Mouse (Mus musculus) CH12.LX (cell line): ENCODE measurements around the gene Lpin2. TPM values are rescaled to one million over a fixed set of nuclear protein-coding genes. Genes with fewer than 3 reads are reported as not detected.

Source experiments
- DNase-seq: peaks from one replicate; pipeline ENCODE4 v3.0.0-alpha.2; 2013; ENCODE audit errors: extremely low read depth
- H3K27ac ChIP-seq: 2 replicates; pipeline ENCODE4 v1.5.1; 2012; ENCODE audit warnings: low read depth, mild to moderate bottlenecking, control low read depth, moderate library complexity; ENCODE audit not compliant: insufficient read depth
- H3K27me3 ChIP-seq: replicated peaks from 2 replicates; pipeline ENCODE3; 2012; ENCODE audit warnings: inconsistent platforms
- H3K36me3 ChIP-seq, 2 experiments: replicated peaks in 1 of 2; 2 replicates each; pipeline versions ENCODE3 to v1.6.1; 2012; ENCODE audit warnings: inconsistent platforms in 1 of 2, low read length in 1 of 2, mild to moderate bottlenecking in 1 of 2, mixed read lengths in 1 of 2, moderate library complexity in 1 of 2; ENCODE audit not compliant: control insufficient read depth in 1 of 2, insufficient read depth in 1 of 2
- H3K4me1 ChIP-seq, 2 experiments: 2 replicates each; pipeline ENCODE4 v1.6.1; 2012; ENCODE audit warnings: inconsistent platforms in 1 of 2, moderate library complexity in 1 of 2; ENCODE audit not compliant: insufficient read depth in 2 of 2, control insufficient read depth in 1 of 2
- H3K4me2 ChIP-seq: 2 replicates; pipeline ENCODE4 v1.6.1; 2012; ENCODE audit warnings: low read depth, mild to moderate bottlenecking, control low read depth; ENCODE audit not compliant: poor library complexity, insufficient read depth, severe bottlenecking
- H3K4me3 ChIP-seq, 3 experiments: fragments of 150-350 bp in 1 of 3; sonication (generic) in 1 of 3; replicated peaks in 1 of 3; 2 replicates each; pipeline versions ENCODE3 to v1.5.1; 2011 to 2012; ENCODE audit warnings: low read depth in 2 of 3, low read length in 2 of 3, mild to moderate bottlenecking in 2 of 3, moderate library complexity in 2 of 3, control low read depth in 1 of 3, improper control_type of control experiment in 1 of 3, inconsistent platforms in 1 of 3, mixed read lengths in 1 of 3; ENCODE audit not compliant: poor library complexity in 1 of 3
- H3K79me2 ChIP-seq: replicated peaks from 2 replicates; pipeline ENCODE4 v1.6.1; 2012; ENCODE audit warnings: mild to moderate bottlenecking, moderate library complexity; ENCODE audit not compliant: control insufficient read depth, poor library complexity, insufficient read depth, severe bottlenecking; ENCODE audit errors: extremely low read depth
- H3K9ac ChIP-seq: 2 replicates; pipeline ENCODE4 v1.6.1; 2012; ENCODE audit warnings: low read depth, mild to moderate bottlenecking, control low read depth, moderate library complexity; ENCODE audit not compliant: insufficient read depth
- H3K9me3 ChIP-seq: replicated peaks from 2 replicates; pipeline ENCODE3; 2012; ENCODE audit warnings: low read length, inconsistent platforms, mixed read lengths
- BHLHE40 ChIP-seq: IDR thresholded peaks from 2 replicates; pipeline ENCODE4 v1.6.1; 2011; ENCODE audit warnings: mild to moderate bottlenecking, low read depth, low read length, improper control_type of control experiment
- CHD1 ChIP-seq: IDR thresholded peaks from 2 replicates; pipeline ENCODE4 v1.6.1; 2012; ENCODE audit warnings: low read depth, low read length, improper control_type of control experiment, inconsistent platforms
- ELF1 ChIP-seq: IDR thresholded peaks from 2 replicates; pipeline ENCODE4 v1.6.1; 2014; ENCODE audit warnings: low read depth, mild to moderate bottlenecking, inconsistent platforms, low read length, improper control_type of control experiment
- ETS1 ChIP-seq: conservative IDR thresholded peaks from 2 replicates; pipeline ENCODE4 v1.6.1; 2012; ENCODE audit warnings: low read depth, mild to moderate bottlenecking, inconsistent platforms, low read length, improper control_type of control experiment, moderate library complexity
- IRF4 ChIP-seq: IDR thresholded peaks from 2 replicates; pipeline ENCODE4 v1.6.1; 2014; ENCODE audit warnings: low read depth, mild to moderate bottlenecking, inconsistent platforms, low read length, improper control_type of control experiment
- JUN ChIP-seq: IDR thresholded peaks from 2 replicates; pipeline ENCODE4 v1.6.1; 2011; ENCODE audit warnings: low read depth, mild to moderate bottlenecking, low read length, improper control_type of control experiment, moderate library complexity; ENCODE audit not compliant: insufficient read depth
- JUND ChIP-seq: conservative IDR thresholded peaks from 2 replicates; pipeline ENCODE4 v1.6.1; 2011; ENCODE audit warnings: low read depth, low read length, improper control_type of control experiment
- MAFK ChIP-seq: IDR thresholded peaks from 2 replicates; pipeline ENCODE4 v1.6.1; 2011; ENCODE audit warnings: low read length, improper control_type of control experiment; ENCODE audit not compliant: insufficient replicate concordance
- MAZ ChIP-seq: IDR thresholded peaks from 2 replicates; pipeline ENCODE4 v1.6.1; 2012; ENCODE audit warnings: low read depth, mild to moderate bottlenecking, inconsistent platforms, low read length, improper control_type of control experiment, moderate library complexity
- MXI1 ChIP-seq: IDR thresholded peaks from 2 replicates; pipeline ENCODE4 v1.6.1; 2011; ENCODE audit warnings: mild to moderate bottlenecking, low read depth, low read length, improper control_type of control experiment
- MYC ChIP-seq: IDR thresholded peaks from 2 replicates; pipeline ENCODE4 v1.6.1; 2011; ENCODE audit warnings: low read depth, mild to moderate bottlenecking, improper control_type of control experiment, low read length
- NELFE ChIP-seq: IDR thresholded peaks from 2 replicates; pipeline ENCODE4 v1.6.1; 2011; ENCODE audit warnings: low read depth, low read length, improper control_type of control experiment
- NRF1 ChIP-seq: IDR thresholded peaks from 2 replicates; pipeline ENCODE4 v1.6.1; 2014; ENCODE audit warnings: low read depth, mild to moderate bottlenecking, inconsistent platforms, low read length, improper control_type of control experiment, moderate library complexity
- PAX5 ChIP-seq: IDR thresholded peaks from 2 replicates; pipeline ENCODE4 v1.6.1; 2012; ENCODE audit warnings: low read length, inconsistent platforms, mixed read lengths
- POLR2A ChIP-seq: IDR thresholded peaks from 2 replicates; pipeline ENCODE4 v1.6.1; 2011; ENCODE audit warnings: low read depth, mild to moderate bottlenecking, improper control_type of control experiment, low read length
- POLR2AphosphoS2 ChIP-seq: IDR thresholded peaks from 2 replicates; pipeline ENCODE4 v1.6.1; 2011; ENCODE audit warnings: low read depth, low read length, improper control_type of control experiment
- RAD21 ChIP-seq: IDR thresholded peaks from 2 replicates; pipeline ENCODE4 v1.6.1; 2011; ENCODE audit warnings: low read depth, mild to moderate bottlenecking, low read length, improper control_type of control experiment, moderate library complexity
- RCOR1 ChIP-seq: conservative IDR thresholded peaks from 2 replicates; pipeline ENCODE4 v1.6.1; 2012; ENCODE audit warnings: low read depth, mild to moderate bottlenecking, inconsistent platforms, low read length, improper control_type of control experiment
- SIN3A ChIP-seq: IDR thresholded peaks from 2 replicates; pipeline ENCODE4 v1.6.1; 2012; ENCODE audit warnings: low read length, improper control_type of control experiment, inconsistent platforms
- SMC3 ChIP-seq: IDR thresholded peaks from 2 replicates; pipeline ENCODE4 v1.6.1; 2011; ENCODE audit warnings: low read depth, low read length, improper control_type of control experiment
- TCF12 ChIP-seq: IDR thresholded peaks from 2 replicates; pipeline ENCODE4 v1.6.1; 2014; ENCODE audit warnings: low read depth, mild to moderate bottlenecking, inconsistent platforms, low read length, improper control_type of control experiment
- UBTF ChIP-seq: IDR thresholded peaks from 2 replicates; pipeline ENCODE4 v1.6.1; 2012; ENCODE audit warnings: low read depth, mild to moderate bottlenecking, inconsistent platforms, low read length, improper control_type of control experiment, moderate library complexity
- USF2 ChIP-seq: conservative IDR thresholded peaks from 2 replicates; pipeline ENCODE4 v1.6.1; 2011; ENCODE audit warnings: low read depth, low read length, improper control_type of control experiment
- ZC3H11A ChIP-seq: IDR thresholded peaks from 2 replicates; pipeline ENCODE4 v1.6.1; 2012; ENCODE audit warnings: low read depth, mild to moderate bottlenecking, inconsistent platforms, low read length, improper control_type of control experiment
- ZKSCAN1 ChIP-seq: IDR thresholded peaks from 2 replicates; pipeline ENCODE4 v1.6.1; 2012; ENCODE audit warnings: low read depth, inconsistent platforms, low read length, improper control_type of control experiment, borderline replicate concordance
- dilution Hi-C: fragments of 300-500 bp; cut with MboI; formaldehyde crosslinking; loops from 2 replicates; pipeline ENCODE4 v1.14.3; 2020; ENCODE audit warnings: low sequenced_read_pairs; ENCODE audit not compliant: extremely low pct_unique_long_range_greater_than_20kb, extremely low pct_ligation_motif_present
- in situ Hi-C: fragments of 300-500 bp; cut with MboI; formaldehyde crosslinking; loops from 3 replicates; pipeline ENCODE4 v1.14.3; 2019; ENCODE audit warnings: low sequenced_read_pairs, low pct_ligation_motif_present, low pct_unique_long_range_greater_than_20kb, mixed read lengths
- polyA plus RNA-seq: library from polyadenylated mRNA; unstranded; fragments of >175 nt; gene quantifications from 2 replicates; pipeline ENCODE4 v1.2.1, GENCODE M21; 2012; ENCODE audit warnings: low read depth; ENCODE audit not compliant: insufficient read length
- total RNA-seq, 2 experiments: library from RNA; depleted of rRNA; stranded (reverse); fragments of 300-350 nt in 1 of 2; fragments of >200 nt in 1 of 2; gene quantifications; 2 replicates each; pipeline ENCODE4 v1.2.3; 2012 to 2014

The Lpin2 gene
- total and polyA plus RNA-seq, 3 experiments = 25.4 to 31.4 (median 28.1) TPM

DNA sequence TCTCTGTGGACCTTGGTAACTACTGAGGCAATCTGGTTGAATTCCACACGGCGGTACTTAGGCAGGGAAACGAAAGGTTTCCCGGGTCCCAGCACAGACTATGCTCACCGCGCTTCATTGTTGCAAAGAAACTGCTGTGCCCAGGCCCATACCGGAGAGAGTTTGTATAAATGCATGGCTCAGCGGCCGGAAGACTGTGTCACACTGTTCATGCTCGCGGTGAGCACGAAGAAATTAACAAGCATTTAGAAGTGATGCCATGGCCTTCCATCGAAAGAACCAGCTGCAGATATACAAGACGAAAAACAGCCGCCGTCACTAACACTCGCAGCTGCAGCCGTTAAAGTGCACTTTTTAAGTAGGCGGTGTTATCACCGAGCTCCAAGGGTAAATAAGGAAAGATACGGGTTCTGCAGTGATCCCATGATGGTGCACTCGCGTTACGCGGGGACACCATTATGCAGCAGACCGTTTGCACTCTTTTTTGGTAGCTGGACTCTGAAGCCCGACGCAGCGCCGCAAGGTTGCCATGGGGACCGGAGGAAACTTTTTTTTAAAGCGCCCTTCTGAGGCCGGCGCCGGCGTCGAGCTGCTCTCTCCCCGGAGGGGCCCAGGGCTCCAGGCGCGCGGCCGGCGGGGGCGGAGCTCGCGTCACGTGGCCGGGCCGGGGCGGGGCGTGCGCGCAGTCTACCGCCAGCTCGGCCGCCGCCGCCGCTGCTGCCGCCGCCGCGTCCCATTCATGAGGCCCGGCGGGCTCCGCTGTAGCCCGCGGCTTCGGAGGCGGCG lies 704 bp downstream of the Lpin2 start (continued):
- TF ChIP-seq RCOR1 (no peak), ETS1 (no peak), CHD1 (no peak), USF2 (no peak), BHLHE40 (0 out of 2 replicates have a peak, but pooled peaks have one; percentile 35), POLR2A (peak; percentile 46; the same call in 1 of the 2 replicates), MAFK (no peak), IRF4 (no peak), UBTF (no peak), RAD21 (no peak), MYC (no peak), MXI1 (peak; percentile 89), PAX5 (no peak), JUND (no peak), POLR2AphosphoS2 (no peak)

- dilution Hi-C loops = no loop called here
- peaks cover 10 to 36% of the 10 kb centered on the region in 2 experiments; a peak in 3 of 4 replicates for H3K4me1 ChIP-seq
- DNase-seq = no peak
Measured at GRCm38 (mm10) chr17:71183657-71184261, 1.4 kb downstream of the Lpin2 start.

More at GRCm38 (mm10) chr17:71183657-71184261, 1.4 kb downstream of the Lpin2 start:
- H3K36me3 ChIP-seq = no peaks in the 10 kb centered on the region
- H3K79me2 ChIP-seq = peaks cover 19% of the 10 kb centered on the region
- in situ Hi-C loops = loop anchor here (10.0 kb wide), 1 partner anchor 89 kb away; no protein-coding TSS in a partner anchor
- H3K4me3 ChIP-seq = peak overlapping the region; percentile 74 to 93 (median 88)
- TF ChIP-seq SIN3A (peak; percentile 22; the same call in 1 of the 2 replicates), MYC (no peak), TCF12 (0 out of 2 replicates have a peak, but pooled peaks have one; percentile 21), JUND (no peak), SMC3 (no peak), NELFE (0 out of 2 replicates have a peak, but pooled peaks have one; percentile 7), ZKSCAN1 (no peak), MAZ (no peak), ELF1 (no peak), IRF4 (no peak), NRF1 (no peak; the same call in 1 of the 2 replicates), CHD1 (peak; percentile 51; the same call in 1 of the 2 replicates), USF2 (no peak), ZC3H11A (no peak), JUN (no peak)
- peak overlapping the region; percentile 78 for H3K4me2 ChIP-seq
- peak overlapping the region; percentile 87 for H3K9ac ChIP-seq
- H3K27me3 ChIP-seq = no peaks in the 10 kb centered on the region
- no peak overlapping the region for H3K27ac ChIP-seq
- no peaks in the 10 kb centered on the region for H3K9me3 ChIP-seq
